Mouse (Mus musculus) CH12.LX (cell line): ENCODE data around the gene Dnase1l3. TPM values are rescaled to one million over a fixed set of nuclear protein-coding genes. Genes with fewer than 3 reads are reported as not detected.

Experiments
- DNase-seq: peaks from one replicate; pipeline ENCODE4 v3.0.0-alpha.2; 2013; ENCODE audit errors: extremely low read depth
- H3K27ac ChIP-seq: 2 replicates; pipeline ENCODE4 v1.5.1; 2012; ENCODE audit warnings: low read depth, mild to moderate bottlenecking, control low read depth, moderate library complexity; ENCODE audit not compliant: insufficient read depth
- H3K27me3 ChIP-seq: replicated peaks from 2 replicates; pipeline ENCODE3; 2012; ENCODE audit warnings: inconsistent platforms
- H3K36me3 ChIP-seq, 2 experiments: replicated peaks in 1 of 2; 2 replicates each; pipeline versions ENCODE3 to v1.6.1; 2012; ENCODE audit warnings: inconsistent platforms in 1 of 2, low read length in 1 of 2, mild to moderate bottlenecking in 1 of 2, mixed read lengths in 1 of 2, moderate library complexity in 1 of 2; ENCODE audit not compliant: control insufficient read depth in 1 of 2, insufficient read depth in 1 of 2
- H3K4me1 ChIP-seq, 2 experiments: 2 replicates each; pipeline ENCODE4 v1.6.1; 2012; ENCODE audit warnings: inconsistent platforms in 1 of 2, moderate library complexity in 1 of 2; ENCODE audit not compliant: insufficient read depth in 2 of 2, control insufficient read depth in 1 of 2
- H3K4me2 ChIP-seq: 2 replicates; pipeline ENCODE4 v1.6.1; 2012; ENCODE audit warnings: low read depth, mild to moderate bottlenecking, control low read depth; ENCODE audit not compliant: poor library complexity, insufficient read depth, severe bottlenecking
- H3K4me3 ChIP-seq, 3 experiments: fragments of 150-350 bp in 1 of 3; sonication (generic) in 1 of 3; replicated peaks in 1 of 3; 2 replicates each; pipeline versions ENCODE3 to v1.5.1; 2011 to 2012; ENCODE audit warnings: low read depth in 2 of 3, low read length in 2 of 3, mild to moderate bottlenecking in 2 of 3, moderate library complexity in 2 of 3, control low read depth in 1 of 3, improper control_type of control experiment in 1 of 3, inconsistent platforms in 1 of 3, mixed read lengths in 1 of 3; ENCODE audit not compliant: poor library complexity in 1 of 3
- H3K79me2 ChIP-seq: replicated peaks from 2 replicates; pipeline ENCODE4 v1.6.1; 2012; ENCODE audit warnings: mild to moderate bottlenecking, moderate library complexity; ENCODE audit not compliant: control insufficient read depth, poor library complexity, insufficient read depth, severe bottlenecking; ENCODE audit errors: extremely low read depth
- H3K9ac ChIP-seq: 2 replicates; pipeline ENCODE4 v1.6.1; 2012; ENCODE audit warnings: low read depth, mild to moderate bottlenecking, control low read depth, moderate library complexity; ENCODE audit not compliant: insufficient read depth
- H3K9me3 ChIP-seq: replicated peaks from 2 replicates; pipeline ENCODE3; 2012; ENCODE audit warnings: low read length, inconsistent platforms, mixed read lengths
- BHLHE40 ChIP-seq: IDR thresholded peaks from 2 replicates; pipeline ENCODE4 v1.6.1; 2011; ENCODE audit warnings: mild to moderate bottlenecking, low read depth, low read length, improper control_type of control experiment
- CHD1 ChIP-seq: IDR thresholded peaks from 2 replicates; pipeline ENCODE4 v1.6.1; 2012; ENCODE audit warnings: low read depth, low read length, improper control_type of control experiment, inconsistent platforms
- GABPA ChIP-seq: IDR thresholded peaks from 2 replicates; pipeline ENCODE4 v1.6.1; 2012; ENCODE audit warnings: low read depth, low read length, improper control_type of control experiment, inconsistent platforms; ENCODE audit not compliant: insufficient replicate concordance
- HCFC1 ChIP-seq: IDR thresholded peaks from 2 replicates; pipeline ENCODE4 v1.6.1; 2012; ENCODE audit warnings: low read depth, mild to moderate bottlenecking, inconsistent platforms, low read length, improper control_type of control experiment
- IRF4 ChIP-seq: IDR thresholded peaks from 2 replicates; pipeline ENCODE4 v1.6.1; 2014; ENCODE audit warnings: low read depth, mild to moderate bottlenecking, inconsistent platforms, low read length, improper control_type of control experiment
- JUN ChIP-seq: IDR thresholded peaks from 2 replicates; pipeline ENCODE4 v1.6.1; 2011; ENCODE audit warnings: low read depth, mild to moderate bottlenecking, low read length, improper control_type of control experiment, moderate library complexity; ENCODE audit not compliant: insufficient read depth
- KAT2A ChIP-seq: IDR thresholded peaks from 2 replicates; pipeline ENCODE4 v1.6.1; 2012; ENCODE audit warnings: low read length, improper control_type of control experiment, inconsistent platforms; ENCODE audit not compliant: insufficient replicate concordance
- MAX ChIP-seq: IDR thresholded peaks from 2 replicates; pipeline ENCODE4 v1.6.1; 2011; ENCODE audit warnings: low read length, improper control_type of control experiment
- MAZ ChIP-seq: IDR thresholded peaks from 2 replicates; pipeline ENCODE4 v1.6.1; 2012; ENCODE audit warnings: low read depth, mild to moderate bottlenecking, inconsistent platforms, low read length, improper control_type of control experiment, moderate library complexity
- MEF2A ChIP-seq: IDR thresholded peaks from 2 replicates; pipeline ENCODE4 v1.6.1; 2014; ENCODE audit warnings: low read depth, mild to moderate bottlenecking, inconsistent platforms, low read length, improper control_type of control experiment, borderline replicate concordance
- MXI1 ChIP-seq: IDR thresholded peaks from 2 replicates; pipeline ENCODE4 v1.6.1; 2011; ENCODE audit warnings: mild to moderate bottlenecking, low read depth, low read length, improper control_type of control experiment
- MYC ChIP-seq: IDR thresholded peaks from 2 replicates; pipeline ENCODE4 v1.6.1; 2011; ENCODE audit warnings: low read depth, mild to moderate bottlenecking, improper control_type of control experiment, low read length
- NELFE ChIP-seq: IDR thresholded peaks from 2 replicates; pipeline ENCODE4 v1.6.1; 2011; ENCODE audit warnings: low read depth, low read length, improper control_type of control experiment
- NRF1 ChIP-seq: IDR thresholded peaks from 2 replicates; pipeline ENCODE4 v1.6.1; 2014; ENCODE audit warnings: low read depth, mild to moderate bottlenecking, inconsistent platforms, low read length, improper control_type of control experiment, moderate library complexity
- PAX5 ChIP-seq: IDR thresholded peaks from 2 replicates; pipeline ENCODE4 v1.6.1; 2012; ENCODE audit warnings: low read length, inconsistent platforms, mixed read lengths
- POLR2AphosphoS2 ChIP-seq: IDR thresholded peaks from 2 replicates; pipeline ENCODE4 v1.6.1; 2011; ENCODE audit warnings: low read depth, low read length, improper control_type of control experiment
- RAD21 ChIP-seq: IDR thresholded peaks from 2 replicates; pipeline ENCODE4 v1.6.1; 2011; ENCODE audit warnings: low read depth, mild to moderate bottlenecking, low read length, improper control_type of control experiment, moderate library complexity
- SMC3 ChIP-seq: IDR thresholded peaks from 2 replicates; pipeline ENCODE4 v1.6.1; 2011; ENCODE audit warnings: low read depth, low read length, improper control_type of control experiment
- TCF12 ChIP-seq: IDR thresholded peaks from 2 replicates; pipeline ENCODE4 v1.6.1; 2014; ENCODE audit warnings: low read depth, mild to moderate bottlenecking, inconsistent platforms, low read length, improper control_type of control experiment
- UBTF ChIP-seq: IDR thresholded peaks from 2 replicates; pipeline ENCODE4 v1.6.1; 2012; ENCODE audit warnings: low read depth, mild to moderate bottlenecking, inconsistent platforms, low read length, improper control_type of control experiment, moderate library complexity
- USF2 ChIP-seq: conservative IDR thresholded peaks from 2 replicates; pipeline ENCODE4 v1.6.1; 2011; ENCODE audit warnings: low read depth, low read length, improper control_type of control experiment
- ZC3H11A ChIP-seq: IDR thresholded peaks from 2 replicates; pipeline ENCODE4 v1.6.1; 2012; ENCODE audit warnings: low read depth, mild to moderate bottlenecking, inconsistent platforms, low read length, improper control_type of control experiment
- ZKSCAN1 ChIP-seq: IDR thresholded peaks from 2 replicates; pipeline ENCODE4 v1.6.1; 2012; ENCODE audit warnings: low read depth, inconsistent platforms, low read length, improper control_type of control experiment, borderline replicate concordance
- ZMIZ1 ChIP-seq: IDR thresholded peaks from 2 replicates; pipeline ENCODE4 v1.6.1; 2012; ENCODE audit warnings: low read depth, mild to moderate bottlenecking, inconsistent platforms, low read length, improper control_type of control experiment
- dilution Hi-C: fragments of 300-500 bp; cut with MboI; formaldehyde crosslinking; loops from 2 replicates; pipeline ENCODE4 v1.14.3; 2020; ENCODE audit warnings: low sequenced_read_pairs; ENCODE audit not compliant: extremely low pct_unique_long_range_greater_than_20kb, extremely low pct_ligation_motif_present
- in situ Hi-C: fragments of 300-500 bp; cut with MboI; formaldehyde crosslinking; loops from 3 replicates; pipeline ENCODE4 v1.14.3; 2019; ENCODE audit warnings: low sequenced_read_pairs, low pct_ligation_motif_present, low pct_unique_long_range_greater_than_20kb, mixed read lengths
- polyA plus RNA-seq: library from polyadenylated mRNA; unstranded; fragments of >175 nt; gene quantifications from 2 replicates; pipeline ENCODE4 v1.2.1, GENCODE M21; 2012; ENCODE audit warnings: low read depth; ENCODE audit not compliant: insufficient read length
- total RNA-seq, 2 experiments: library from RNA; depleted of rRNA; stranded (reverse); fragments of 300-350 nt in 1 of 2; fragments of >200 nt in 1 of 2; gene quantifications; 2 replicates each; pipeline ENCODE4 v1.2.3; 2012 to 2014

The Dnase1l3 gene
- total and polyA plus RNA-seq, 3 experiments: 2.5 to 36.0 (median 2.9) TPM

- H3K4me1 ChIP-seq: peaks cover 4 to 15% of the 10 kb centered on the region in 2 experiments; a peak in 3 of 4 replicates
- no peak for TF ChIP-seq MAX
- no peak for TF ChIP-seq TCF12
- TF ChIP-seq SMC3: no peak
- TF ChIP-seq NELFE: no peak
- TF ChIP-seq PAX5: no peak
- no peak for TF ChIP-seq MYC
- no peak for TF ChIP-seq POLR2AphosphoS2
- TF ChIP-seq ZMIZ1: no peak
- no peak for TF ChIP-seq CHD1
- TF ChIP-seq MAZ: no peak
- TF ChIP-seq MXI1: no peak
- no peak for TF ChIP-seq GABPA
- no peak for TF ChIP-seq IRF4
- TF ChIP-seq BHLHE40: no peak
- no peak for TF ChIP-seq NRF1
- no peak for TF ChIP-seq MEF2A
- no peak for TF ChIP-seq ZKSCAN1
- no peak for TF ChIP-seq ZC3H11A
- no peak for TF ChIP-seq USF2
- TF ChIP-seq KAT2A: no peak
- dilution Hi-C loops: no loop called here
- H3K27ac ChIP-seq: no peak overlapping the region
- no peak for DNase-seq
- in situ Hi-C loops: loop anchor here (10.0 kb wide), 1 partner anchor 117 kb away; the partner anchor contains the start of gene Flnb
- H3K9me3 ChIP-seq: no peaks in the 10 kb centered on the region
- no peak overlapping the region for H3K9ac ChIP-seq
- H3K4me3 ChIP-seq: no peak overlapping the region
- no peak overlapping the region for H3K4me2 ChIP-seq
- peaks cover 79 to 96% of the 10 kb centered on the region in 2 experiments for H3K36me3 ChIP-seq
- H3K79me2 ChIP-seq: no peaks in the 10 kb centered on the region
- H3K27me3 ChIP-seq: no peaks in the 10 kb centered on the region
These were observed 62.2 kb downstream of the Dnase1l3 start for GRCm38 (mm10) chr14:7932151-7932550.

GRCm38 (mm10) chr14:7929029-7929428 is 65.3 kb downstream of the Dnase1l3 start:
- Histone ChIP-seq H3K27me3 (no peaks in the 10 kb centered on the region), H3K4me2 (no peak overlapping the region), H3K4me3 (no peak overlapping the region), H3K4me1 (peaks cover 4 to 15% of the 10 kb centered on the region in 2 experiments; a peak in 3 of 4 replicates), H3K9ac (no peak overlapping the region), H3K27ac (no peak overlapping the region), H3K36me3 (peaks cover 85 to 96% of the 10 kb centered on the region in 2 experiments), H3K9me3 (peaks cover 4% of the 10 kb centered on the region), H3K79me2 (no peaks in the 10 kb centered on the region)
- no peak for TF ChIP-seq ZKSCAN1
- no peak for TF ChIP-seq ZC3H11A
- TF ChIP-seq MXI1: no peak
- TF ChIP-seq UBTF: no peak
- TF ChIP-seq PAX5: no peak
- TF ChIP-seq JUN: no peak
- no peak for TF ChIP-seq HCFC1
- TF ChIP-seq RAD21: no peak
- in situ Hi-C loops (no loop called here), dilution Hi-C loops (no loop called here)
- DNase-seq: no peak
